Mouse (Mus musculus): ENCODE measurements around the gene Glrx2. TPM values are rescaled to one million over a fixed set of nuclear protein-coding genes. Genes with fewer than 3 reads are reported as not detected.

The Glrx2 gene
- polyA plus RNA-seq, 1 experiment from 2014 or later, result 57.6 TPM

- no peaks in the 10 kb centered on the region for H3K36me3 ChIP-seq (ENCODE audit: control insufficient read depth, insufficient read depth, low read length)
- DNase-seq (ENCODE audit: low spot score), result no peak
- WGBS, result 66% methylated on average over 6 of the region's 6 CpGs
Observed at GRCm38 (mm10) chr1:143708361-143708760, 7.8 kb upstream of the Glrx2 start.

GRCm38 (mm10) chr1:143709966-143710626, 6.0 kb upstream of the Glrx2 start:
- 64% methylated on average over 7 of the region's 7 CpGs for WGBS
- Histone ChIP-seq H3K4me2 (ENCODE audit: low read length) (no peak overlapping the region), H3K36me3 (ENCODE audit: control insufficient read depth, insufficient read depth, low read length) (no peaks in the 10 kb centered on the region), H3K9me3 (ENCODE audit: control insufficient read depth, low read length) (no peaks in the 10 kb centered on the region), H3K27ac (ENCODE audit: low read depth) (no peak overlapping the region), H3K4me3 (ENCODE audit: low read depth, low read length) (no peak overlapping the region), H3K9ac (ENCODE audit: low read length) (no peak overlapping the region), H3K27me3 (replicated peaks; ENCODE audit: control insufficient read depth, insufficient read depth, low read length) (no peaks in the 10 kb centered on the region), H3K4me1 (replicated peaks; ENCODE audit: control insufficient read depth, insufficient read depth, low read length) (no peaks in the 10 kb centered on the region)
- no peak for ATAC-seq (replicated peaks; ENCODE audit: low FRiP score, low TSS enrichment, low read depth)
- no peak for DNase-seq (ENCODE audit: low spot score)

More at GRCm38 (mm10) chr1:143708361-143708760, 7.8 kb upstream of the Glrx2 start:
- no peak overlapping the region for H3K4me3 ChIP-seq (ENCODE audit: low read depth, low read length)
- H3K9ac ChIP-seq (ENCODE audit: low read length), result no peak overlapping the region
- no peaks in the 10 kb centered on the region for H3K4me1 ChIP-seq (replicated peaks; ENCODE audit: control insufficient read depth, insufficient read depth, low read length)
- no peak overlapping the region for H3K4me2 ChIP-seq (ENCODE audit: low read length)
- no peaks in the 10 kb centered on the region for H3K9me3 ChIP-seq (ENCODE audit: control insufficient read depth, low read length)
- no peak overlapping the region for H3K27ac ChIP-seq (ENCODE audit: low read depth)
- H3K27me3 ChIP-seq (replicated peaks; ENCODE audit: control insufficient read depth, insufficient read depth, low read length), result no peaks in the 10 kb centered on the region
- no peak for ATAC-seq (replicated peaks; ENCODE audit: low FRiP score, low TSS enrichment, low read depth)

GRCm38 (mm10) chr1:143710627-143710976, 5.5 kb upstream of the Glrx2 start:
- H3K36me3 ChIP-seq (ENCODE audit: control insufficient read depth, insufficient read depth, low read length), result no peaks in the 10 kb centered on the region
- H3K9me3 ChIP-seq (ENCODE audit: control insufficient read depth, low read length), result no peaks in the 10 kb centered on the region
- H3K27ac ChIP-seq (ENCODE audit: low read depth), result no peak overlapping the region
- WGBS, result 56% methylated on average over 5 of the region's 5 CpGs
- no peak overlapping the region for H3K4me2 ChIP-seq (ENCODE audit: low read length)
- H3K4me3 ChIP-seq (ENCODE audit: low read depth, low read length), result no peak overlapping the region
- no peak for ATAC-seq (replicated peaks; ENCODE audit: low FRiP score, low TSS enrichment, low read depth)
- no peaks in the 10 kb centered on the region for H3K27me3 ChIP-seq (replicated peaks; ENCODE audit: control insufficient read depth, insufficient read depth, low read length)
- H3K4me1 ChIP-seq (replicated peaks; ENCODE audit: control insufficient read depth, insufficient read depth, low read length), result no peaks in the 10 kb centered on the region
- no peak for DNase-seq (ENCODE audit: low spot score)
- H3K9ac ChIP-seq (ENCODE audit: low read length), result no peak overlapping the region

- no peak overlapping the region for H3K4me2 ChIP-seq (ENCODE audit: low read length)
- H3K9ac ChIP-seq (ENCODE audit: low read length), result no peak overlapping the region
- no peak overlapping the region for H3K4me3 ChIP-seq (ENCODE audit: low read depth, low read length)
- ATAC-seq (replicated peaks; ENCODE audit: low FRiP score, low TSS enrichment, low read depth) (no peak), DNase-seq (ENCODE audit: low spot score) (no peak)
- H3K36me3 ChIP-seq (ENCODE audit: control insufficient read depth, insufficient read depth, low read length), result no peaks in the 10 kb centered on the region
- no peaks in the 10 kb centered on the region for H3K27me3 ChIP-seq (replicated peaks; ENCODE audit: control insufficient read depth, insufficient read depth, low read length)
- 82% methylated on average over 5 of the region's 5 CpGs for WGBS
- H3K9me3 ChIP-seq (ENCODE audit: control insufficient read depth, low read length), result no peaks in the 10 kb centered on the region
- H3K27ac ChIP-seq (ENCODE audit: low read depth), result no peak overlapping the region
- no peaks in the 10 kb centered on the region for H3K4me1 ChIP-seq (replicated peaks; ENCODE audit: control insufficient read depth, insufficient read depth, low read length)
Observed at GRCm38 (mm10) chr1:143724456-143725064, 8.4 kb downstream of the Glrx2 start.

- Histone ChIP-seq H3K27me3 (replicated peaks; ENCODE audit: control insufficient read depth, insufficient read depth, low read length) (no peaks in the 10 kb centered on the region), H3K9me3 (ENCODE audit: control insufficient read depth, low read length) (no peaks in the 10 kb centered on the region), H3K4me2 (ENCODE audit: low read length) (no peak overlapping the region), H3K4me1 (replicated peaks; ENCODE audit: control insufficient read depth, insufficient read depth, low read length) (no peaks in the 10 kb centered on the region), H3K4me3 (ENCODE audit: low read depth, low read length) (no peak overlapping the region), H3K27ac (ENCODE audit: low read depth) (no peak overlapping the region), H3K36me3 (ENCODE audit: control insufficient read depth, insufficient read depth, low read length) (no peaks in the 10 kb centered on the region), H3K9ac (ENCODE audit: low read length) (no peak overlapping the region)
- WGBS, result 52% methylated on average over 9 of the region's 9 CpGs
- DNase-seq (ENCODE audit: low spot score) (no peak), ATAC-seq (replicated peaks; ENCODE audit: low FRiP score, low TSS enrichment, low read depth) (no peak)
Observed at GRCm38 (mm10) chr1:143727701-143728445, 11.7 kb downstream of the Glrx2 start.

GRCm38 (mm10) chr1:143730899-143731298, 14.8 kb downstream of the Glrx2 start:
- H3K9me3 ChIP-seq (ENCODE audit: control insufficient read depth, low read length), result no peaks in the 10 kb centered on the region
- H3K27me3 ChIP-seq (replicated peaks; ENCODE audit: control insufficient read depth, insufficient read depth, low read length), result no peaks in the 10 kb centered on the region
- no peaks in the 10 kb centered on the region for H3K36me3 ChIP-seq (ENCODE audit: control insufficient read depth, insufficient read depth, low read length)
- H3K9ac ChIP-seq (ENCODE audit: low read length), result no peak overlapping the region
- no peak for ATAC-seq (replicated peaks; ENCODE audit: low FRiP score, low TSS enrichment, low read depth)
- 73% methylated on average over 2 of the region's 2 CpGs for WGBS
- H3K27ac ChIP-seq (ENCODE audit: low read depth), result no peak overlapping the region
- no peak overlapping the region for H3K4me2 ChIP-seq (ENCODE audit: low read length)
- H3K4me3 ChIP-seq (ENCODE audit: low read depth, low read length), result no peak overlapping the region
- no peaks in the 10 kb centered on the region for H3K4me1 ChIP-seq (replicated peaks; ENCODE audit: control insufficient read depth, insufficient read depth, low read length)
- no peak for DNase-seq (ENCODE audit: low spot score)

GRCm38 (mm10) chr1:143731691-143732090, 15.6 kb downstream of the Glrx2 start:
- Histone ChIP-seq H3K4me2 (ENCODE audit: low read length) (no peak overlapping the region), H3K9me3 (ENCODE audit: control insufficient read depth, low read length) (no peaks in the 10 kb centered on the region), H3K4me3 (ENCODE audit: low read depth, low read length) (no peak overlapping the region), H3K36me3 (ENCODE audit: control insufficient read depth, insufficient read depth, low read length) (no peaks in the 10 kb centered on the region), H3K27ac (ENCODE audit: low read depth) (no peak overlapping the region), H3K4me1 (replicated peaks; ENCODE audit: control insufficient read depth, insufficient read depth, low read length) (no peaks in the 10 kb centered on the region), H3K27me3 (replicated peaks; ENCODE audit: control insufficient read depth, insufficient read depth, low read length) (no peaks in the 10 kb centered on the region), H3K9ac (ENCODE audit: low read length) (no peak overlapping the region)
- WGBS, result 56% methylated on average over 4 of the region's 4 CpGs
- no peak for ATAC-seq (replicated peaks; ENCODE audit: low FRiP score, low TSS enrichment, low read depth)
- no peak for DNase-seq (ENCODE audit: low spot score)

GRCm38 (mm10) chr1:143733914-143734410, 17.8 kb downstream of the Glrx2 start:
- 79% methylated on average over 5 of the region's 5 CpGs for WGBS

More at GRCm38 (mm10) chr1:143733914-143734410, 17.8 kb downstream of the Glrx2 start:
- Histone ChIP-seq H3K27me3 (replicated peaks; ENCODE audit: control insufficient read depth, insufficient read depth, low read length) (no peaks in the 10 kb centered on the region), H3K27ac (ENCODE audit: low read depth) (no peak overlapping the region), H3K4me2 (ENCODE audit: low read length) (no peak overlapping the region), H3K4me3 (ENCODE audit: low read depth, low read length) (no peak overlapping the region), H3K4me1 (replicated peaks; ENCODE audit: control insufficient read depth, insufficient read depth, low read length) (no peaks in the 10 kb centered on the region; the same call in 1 of the 2 replicates), H3K9ac (ENCODE audit: low read length) (no peak overlapping the region), H3K9me3 (ENCODE audit: control insufficient read depth, low read length) (no peaks in the 10 kb centered on the region), H3K36me3 (ENCODE audit: control insufficient read depth, insufficient read depth, low read length) (no peaks in the 10 kb centered on the region)
- no peak for DNase-seq (ENCODE audit: low spot score)
- no peak for ATAC-seq (replicated peaks; ENCODE audit: low FRiP score, low TSS enrichment, low read depth)
